In the genomic region with DNA sequence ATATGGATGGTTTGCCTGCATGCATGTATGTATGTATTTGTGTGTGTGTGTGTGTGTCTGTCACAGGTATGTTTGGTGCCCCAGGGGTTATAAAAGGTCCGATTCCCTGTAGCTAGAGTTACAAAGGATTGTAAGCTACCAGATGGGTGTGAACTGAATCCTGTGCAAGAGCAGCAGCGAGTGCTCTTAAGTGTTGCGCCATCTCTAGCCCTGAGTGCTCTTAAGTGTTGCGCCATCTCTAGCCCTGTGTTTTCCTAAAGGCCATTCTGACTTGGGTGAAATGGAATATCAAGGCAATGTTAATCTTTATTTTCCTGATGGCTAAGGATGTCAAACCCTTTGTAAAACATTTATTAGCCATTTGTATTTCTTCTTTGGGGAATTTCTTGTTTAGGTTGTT, we compare ENCODE assay signal across 26 mouse cellular contexts. TPM values are rescaled to one million over a fixed set of nuclear protein-coding genes. Genes with fewer than 3 reads are reported as not detected.
A peak's percentile ranks its signal among the peaks of the same experiment; 100 is the strongest.
DNase-seq lines count a peak whose midpoint lies in the region; ATAC-seq lines count a peak whose summit lies in the region.
"Had no signal": no experiment of that assay in that cellular context is flagged by ENCODE, and none has a peak within 500 bp of the region (broad histone marks: within the 10 kb centered on the region; RNA-seq: fewer than 3 reads in every experiment).

No protein-coding gene starts in this region.

- peak; percentile 15 for DNase-seq in adrenal gland, adult 8-10 months
- no peak for DNase-seq in adrenal gland, postnatal 4 days (ENCODE audit: low spot score in 2 of 2)
- peak; percentile 14 for DNase-seq in adrenal gland, postnatal 14 days
- no peak for DNase-seq in kidney, postnatal 25 days
- DNase-seq in cerebellum, adult 18-20 months, result no peak
- DNase-seq: cerebellum, postnatal 10 days; forebrain, postnatal 0 days; gastrocnemius, postnatal 36 days; heart, postnatal 10 days; kidney, adult 9 months; kidney, postnatal 4 days; spleen, adult 18-20 months; thymus, adult 18-20 months; thymus, postnatal 4 days had no signal

- no peaks in the 10 kb centered on the region for H3K9me3 ChIP-seq in lung, embryonic 16.5 days (ENCODE audit: control insufficient read depth, low read length)
- H3K9me3 ChIP-seq in kidney, embryonic 16.5 days (ENCODE audit: low read length), result no peaks in the 10 kb centered on the region
- H3K9me3 ChIP-seq: embryonic facial prominence, embryonic 13.5 days; limb, embryonic 12.5 days; megakaryocyte, embryonic 14.5 days; midbrain, embryonic 15.5 days; stomach, embryonic 15.5 days had no signal

- no peak overlapping the region for H3K4me3 ChIP-seq in lung, embryonic 16.5 days (ENCODE audit: low read length)
- H3K4me3 ChIP-seq in kidney, embryonic 16.5 days (ENCODE audit: low read length), result no peak overlapping the region
- H3K4me3 ChIP-seq: embryonic facial prominence, embryonic 13.5 days; limb, embryonic 12.5 days; megakaryocyte, embryonic 14.5 days; midbrain, embryonic 15.5 days; myocyte; stomach, embryonic 15.5 days had no signal

- peak; percentile 78 for ATAC-seq in lung, embryonic 16.5 days (ENCODE audit: low read depth)
- peak; percentile 75 for ATAC-seq in megakaryocyte, adult 5-6 weeks (ENCODE audit: poor library complexity, severe bottlenecking)
- no peak for ATAC-seq in kidney, embryonic 16.5 days (ENCODE audit: low FRiP score, low TSS enrichment)
- ATAC-seq: forebrain, postnatal 0 days; midbrain, embryonic 15.5 days had no signal

- H3K27ac ChIP-seq in lung, embryonic 16.5 days (ENCODE audit: low read length), result no peak overlapping the region
- no peak overlapping the region for H3K27ac ChIP-seq in kidney, embryonic 16.5 days (ENCODE audit: low read length)
- H3K27ac ChIP-seq: embryonic facial prominence, embryonic 13.5 days; hindbrain, embryonic 14.5 days; limb, embryonic 12.5 days; liver, embryonic 14.5 days; midbrain, embryonic 15.5 days; stomach, embryonic 15.5 days had no signal

- H3K36me3 ChIP-seq in lung, embryonic 16.5 days (ENCODE audit: control insufficient read depth, insufficient read depth, low read length), result 0 out of 2 replicates have a peak, but pooled peaks cover 2% of the 10 kb centered on the region
- peaks cover 4% of the 10 kb centered on the region; the same call in 1 of the 2 replicates for H3K36me3 ChIP-seq in kidney, embryonic 16.5 days (ENCODE audit: insufficient read depth, low read length)
- H3K36me3 ChIP-seq: embryonic facial prominence, embryonic 13.5 days; limb, embryonic 12.5 days; midbrain, embryonic 15.5 days; stomach, embryonic 15.5 days had no signal

- H3K27me3 ChIP-seq in lung, embryonic 16.5 days (ENCODE audit: control insufficient read depth, insufficient read depth, low read depth, low read length), result no peaks in the 10 kb centered on the region
- no peaks in the 10 kb centered on the region for H3K27me3 ChIP-seq in kidney, embryonic 16.5 days (ENCODE audit: insufficient read depth, low read length)
- H3K27me3 ChIP-seq: embryonic facial prominence, embryonic 13.5 days; limb, embryonic 12.5 days; megakaryocyte, embryonic 14.5 days; midbrain, embryonic 15.5 days; stomach, embryonic 15.5 days had no signal

- no peak overlapping the region for H3K4me2 ChIP-seq in lung, embryonic 16.5 days (ENCODE audit: low read depth, low read length)
- no peak overlapping the region for H3K4me2 ChIP-seq in kidney, embryonic 16.5 days (replicated peaks; ENCODE audit: low read depth, low read length)
- H3K4me2 ChIP-seq: embryonic facial prominence, embryonic 13.5 days; heart, embryonic 11.5 days; hindbrain, embryonic 14.5 days; limb, embryonic 12.5 days; midbrain, embryonic 15.5 days; stomach, embryonic 15.5 days had no signal

- no peaks in the 10 kb centered on the region for H3K4me1 ChIP-seq in lung, embryonic 16.5 days (replicated peaks; ENCODE audit: control insufficient read depth, insufficient read depth, low read length)
- no peaks in the 10 kb centered on the region for H3K4me1 ChIP-seq in kidney, embryonic 16.5 days (ENCODE audit: insufficient read depth, low read length)
- H3K4me1 ChIP-seq: embryonic facial prominence, embryonic 13.5 days; limb, embryonic 12.5 days; midbrain, embryonic 15.5 days; stomach, embryonic 15.5 days had no signal

- no peak overlapping the region for H3K9ac ChIP-seq in lung, embryonic 16.5 days (ENCODE audit: low read length)
- no peak overlapping the region for H3K9ac ChIP-seq in kidney, embryonic 16.5 days (replicated peaks; ENCODE audit: low read length)
- H3K9ac ChIP-seq: embryonic facial prominence, embryonic 13.5 days; forebrain, postnatal 0 days; hindbrain, embryonic 14.5 days; limb, embryonic 12.5 days; liver, embryonic 14.5 days; midbrain, embryonic 15.5 days; stomach, embryonic 15.5 days had no signal

- WGBS in lung, embryonic 16.5 days, result 64% methylated on average over 4 of the region's 4 CpGs
- WGBS in kidney, embryonic 16.5 days, result 85% methylated on average over 4 of the region's 4 CpGs

RNA-seq across cellular contexts. Expression of a gene that starts 45.0 kb away (rescaled TPM):
- under 1 TPM; 0.29 to 0.52 (median 0.50) TPM for total RNA-seq in adrenal gland, adult 8-10 months (2022)
- total RNA-seq in adrenal gland, postnatal 4 days (2021), result 1 to 10 TPM; 1.1 to 1.4 TPM
- total RNA-seq in adrenal gland, postnatal 14 days (2021), result 0.41 and 0.53 TPM in 2 replicates
- polyA plus RNA-seq in lung, embryonic 16.5 days (2015; fragmentation: Nextera tagmentation; extraction: Ambion mirVana), result 0.40 and 0.41 TPM in 2 replicates
- total RNA-seq in megakaryocyte, adult 5-6 weeks (2015), result 0.07 TPM in 1 of 2 replicates, not detected in the other
- 0.04 and 0.22 TPM in 2 replicates for total RNA-seq in megakaryocyte, adult 5-6 weeks (2017)
- polyA plus RNA-seq in kidney, embryonic 16.5 days (2015; fragmentation: Nextera tagmentation; extraction: Ambion mirVana), result 0.57 and 0.84 TPM in 2 replicates

RNA-seq across cellular contexts. Expression of a gene that starts 51.5 kb away (rescaled TPM):
- 1 to 10 TPM; 1.3 to 4.3 (median 3.9) TPM for total RNA-seq in adrenal gland, adult 8-10 months (2022)
- 10 to 100 TPM in 1 of 2 experiments, 1 to 10 TPM in 1; 9.2 to 10.3 TPM for total RNA-seq in adrenal gland, postnatal 4 days (2021)
- total RNA-seq in adrenal gland, postnatal 14 days (2021), result 7.6 TPM in 2 replicates
- polyA plus RNA-seq in lung, embryonic 16.5 days (2015; fragmentation: Nextera tagmentation; extraction: Ambion mirVana), result 29.5 and 34.5 TPM in 2 replicates
- 22.4 and 28.4 TPM in 2 replicates for total RNA-seq in megakaryocyte, adult 5-6 weeks (2015)
- total RNA-seq in megakaryocyte, adult 5-6 weeks (2017), result 26.9 and 27.1 TPM in 2 replicates
- polyA plus RNA-seq in kidney, embryonic 16.5 days (2015; fragmentation: Nextera tagmentation; extraction: Ambion mirVana), result 24.4 and 30.9 TPM in 2 replicates

Comparison
In these comparisons a context has a peak if more than half of its experiments do, and no peak if none do; other contexts are left out.
1. DNase-seq: peak in adrenal gland, adult 8-10 months (single experiment) and adrenal gland, postnatal 14 days (single experiment); none in adrenal gland, postnatal 4 days (0 of 2), kidney, postnatal 25 days (0 of 2) and cerebellum, adult 18-20 months (0 of 2).